ENCODE assay signal across 8 mouse cellular contexts in the genomic region with DNA sequence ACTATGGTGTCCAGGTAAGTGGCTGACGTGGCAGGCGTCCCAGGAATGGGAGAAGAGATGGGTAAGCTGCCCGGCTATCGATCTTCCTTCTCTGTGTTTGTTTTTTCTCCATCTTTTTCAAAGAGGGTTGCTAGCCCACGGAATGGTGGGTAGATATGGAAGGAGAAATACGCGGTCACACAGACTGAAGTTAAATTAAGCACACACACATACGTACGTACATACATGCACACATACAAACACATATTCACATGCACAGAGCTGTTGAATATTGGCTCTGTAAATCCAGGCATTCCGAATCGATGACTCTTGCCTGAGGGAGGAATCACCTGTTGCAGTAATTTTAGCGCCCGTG. TPM values are rescaled to one million over a fixed set of nuclear protein-coding genes. Genes with fewer than 3 reads are reported as not detected.
DNase-seq lines count a peak whose midpoint lies in the region; ATAC-seq and TF ChIP-seq lines count a peak whose summit lies in the region.

No protein-coding gene starts in this region.

- no peaks in the 10 kb centered on the region for H3K9me3 ChIP-seq in kidney, embryonic 15.5 days (replicated peaks)
- H3K9me3 ChIP-seq in hindbrain, embryonic 13.5 days: no peaks in the 10 kb centered on the region
- no peaks in the 10 kb centered on the region for H3K9me3 ChIP-seq in midbrain, embryonic 13.5 days

- peak overlapping the region; percentile 79 for H3K4me2 ChIP-seq in kidney, embryonic 15.5 days
- peak overlapping the region; percentile 64 for H3K4me2 ChIP-seq in hindbrain, embryonic 13.5 days
- H3K4me2 ChIP-seq in midbrain, embryonic 13.5 days (replicated peaks): peak overlapping the region; percentile 83

- peaks cover 22% of the 10 kb centered on the region for H3K4me1 ChIP-seq in kidney, embryonic 15.5 days
- H3K4me1 ChIP-seq in bone marrow macrophage, adult 2 months (ENCODE audit: control insufficient read depth, insufficient read depth, low read length): peaks cover 9% of the 10 kb centered on the region
- peaks cover 26% of the 10 kb centered on the region for H3K4me1 ChIP-seq in hindbrain, embryonic 13.5 days (replicated peaks)
- H3K4me1 ChIP-seq in midbrain, embryonic 13.5 days (replicated peaks): peaks cover 21% of the 10 kb centered on the region

- no peak for TF ChIP-seq CTCF in bone marrow macrophage, adult 2 months (IDR thresholded peaks at IDR 0.05; ENCODE audit: low read depth, low read length)

- no peak; the same call in 1 of the 2 replicates for ATAC-seq in kidney, embryonic 15.5 days (replicated peaks; ENCODE audit: low FRiP score)
- no peak; the same call in 1 of the 2 replicates for ATAC-seq in hindbrain, embryonic 13.5 days (ENCODE audit: low FRiP score)
- ATAC-seq in midbrain, embryonic 13.5 days: no peak; the same call in 1 of the 2 replicates

- H3K36me3 ChIP-seq in kidney, embryonic 15.5 days: peaks cover 31% of the 10 kb centered on the region
- H3K36me3 ChIP-seq in hindbrain, embryonic 13.5 days: peaks cover 20% of the 10 kb centered on the region
- peaks cover 21% of the 10 kb centered on the region for H3K36me3 ChIP-seq in midbrain, embryonic 13.5 days

- no peak for TF ChIP-seq POLR2A in bone marrow macrophage, adult 2 months (IDR thresholded peaks at IDR 0.05; ENCODE audit: borderline replicate concordance, low read depth, low read length)

- H3K4me3 ChIP-seq in kidney, embryonic 15.5 days (replicated peaks): peak overlapping the region; percentile 84
- H3K4me3 ChIP-seq in bone marrow macrophage, adult 2 months (ENCODE audit: insufficient read depth, low read length): peak overlapping the region; percentile 73
- peak overlapping the region; percentile 58 for H3K4me3 ChIP-seq in hindbrain, embryonic 13.5 days
- peak overlapping the region; percentile 54 for H3K4me3 ChIP-seq in midbrain, embryonic 13.5 days (replicated peaks)

- peak overlapping the region; percentile 97 for H3K27ac ChIP-seq in kidney, embryonic 15.5 days
- H3K27ac ChIP-seq in bone marrow macrophage, adult 2 months (ENCODE audit: insufficient read depth, low read depth, low read length): peak overlapping the region; percentile 50
- H3K27ac ChIP-seq in hindbrain, embryonic 13.5 days: peak overlapping the region; percentile 97
- peak overlapping the region; percentile 97 for H3K27ac ChIP-seq in midbrain, embryonic 13.5 days

- peak overlapping the region; percentile 64 for H3K9ac ChIP-seq in kidney, embryonic 15.5 days
- H3K9ac ChIP-seq in hindbrain, embryonic 13.5 days: peak overlapping the region; percentile 81
- H3K9ac ChIP-seq in midbrain, embryonic 13.5 days (replicated peaks): peak overlapping the region; percentile 76

- DNase-seq in kidney, postnatal 14 days: no peak
- no peak for DNase-seq in cerebellum, adult 9-11 months
- no peak for DNase-seq in layer of hippocampus, adult 9-10 months (ENCODE audit: low spot score)
- no peak for DNase-seq in right cerebral cortex, postnatal 4 days

- no peaks in the 10 kb centered on the region for H3K27me3 ChIP-seq in kidney, embryonic 15.5 days
- no peaks in the 10 kb centered on the region for H3K27me3 ChIP-seq in hindbrain, embryonic 13.5 days
- H3K27me3 ChIP-seq in midbrain, embryonic 13.5 days: no peaks in the 10 kb centered on the region

- 7% methylated on average over 13 of the region's 13 CpGs for WGBS in kidney, embryonic 15.5 days
- WGBS in hindbrain, embryonic 13.5 days: 14% methylated on average over 13 of the region's 13 CpGs
- WGBS in midbrain, embryonic 13.5 days: 14% methylated on average over 13 of the region's 13 CpGs

RNA-seq across cellular contexts. Expression of gene BC048679, which starts 25.6 kb away (rescaled TPM):
- not detected in 2 replicates for polyA plus RNA-seq in kidney, embryonic 15.5 days (2015; fragmentation: Nextera tagmentation; extraction: Ambion mirVana)
- not detected in 2 replicates for polyA plus RNA-seq in bone marrow macrophage, adult 2 months (2012; ENCODE audit: insufficient read depth, insufficient read length, missing spikeins)
- not detected in 2 replicates for polyA plus RNA-seq in hindbrain, embryonic 13.5 days (2015; fragmentation: Nextera tagmentation; extraction: Ambion mirVana)
- not detected in 2 replicates for polyA plus RNA-seq in midbrain, embryonic 13.5 days (2015; fragmentation: Nextera tagmentation; extraction: Ambion mirVana)

RNA-seq across cellular contexts. Expression of gene Ap3b2, which starts 29.9 kb away (rescaled TPM):
- polyA plus RNA-seq in kidney, embryonic 15.5 days (2015; fragmentation: Nextera tagmentation; extraction: Ambion mirVana): 1.2 and 2.6 TPM in 2 replicates
- polyA plus RNA-seq in bone marrow macrophage, adult 2 months (2012; ENCODE audit: insufficient read depth, insufficient read length, missing spikeins): not detected in 2 replicates
- polyA plus RNA-seq in hindbrain, embryonic 13.5 days (2015; fragmentation: Nextera tagmentation; extraction: Ambion mirVana): 121 and 134 TPM in 2 replicates
- 110 and 117 TPM in 2 replicates for polyA plus RNA-seq in midbrain, embryonic 13.5 days (2015; fragmentation: Nextera tagmentation; extraction: Ambion mirVana)

RNA-seq across cellular contexts. Expression of gene Fsd2, which starts 43.1 kb away (rescaled TPM):
- 0.25 and 0.63 TPM in 2 replicates for polyA plus RNA-seq in kidney, embryonic 15.5 days (2015; fragmentation: Nextera tagmentation; extraction: Ambion mirVana)
- 0.32 and 0.40 TPM in 2 replicates for polyA plus RNA-seq in bone marrow macrophage, adult 2 months (2012; ENCODE audit: insufficient read depth, insufficient read length, missing spikeins)
- 0.09 and 0.25 TPM in 2 replicates for polyA plus RNA-seq in hindbrain, embryonic 13.5 days (2015; fragmentation: Nextera tagmentation; extraction: Ambion mirVana)
- polyA plus RNA-seq in midbrain, embryonic 13.5 days (2015; fragmentation: Nextera tagmentation; extraction: Ambion mirVana): 0.20 and 0.34 TPM in 2 replicates

RNA-seq across cellular contexts. Expression of gene Whamm, which starts 47.4 kb away (rescaled TPM):
- 3.9 and 4.6 TPM in 2 replicates for polyA plus RNA-seq in kidney, embryonic 15.5 days (2015; fragmentation: Nextera tagmentation; extraction: Ambion mirVana)
- polyA plus RNA-seq in bone marrow macrophage, adult 2 months (2012; ENCODE audit: insufficient read depth, insufficient read length, missing spikeins): 13.4 and 15.8 TPM in 2 replicates
- polyA plus RNA-seq in hindbrain, embryonic 13.5 days (2015; fragmentation: Nextera tagmentation; extraction: Ambion mirVana): 6.2 TPM in 2 replicates
- polyA plus RNA-seq in midbrain, embryonic 13.5 days (2015; fragmentation: Nextera tagmentation; extraction: Ambion mirVana): 4.3 and 5.5 TPM in 2 replicates

Comparison
In these comparisons a context has a peak if more than half of its experiments do, and no peak if none do; other contexts are left out.
1. RNA of gene Ap3b2, which starts 29.9 kb away (polyA plus RNA-seq): 121 to 134 TPM in hindbrain, embryonic 13.5 days and 110 to 117 TPM in midbrain, embryonic 13.5 days; 1.2 to 2.6 TPM in kidney, embryonic 15.5 days and not detected in bone marrow macrophage, adult 2 months; every median in the first group is over 10 times any median in the second.
2. Peak in every context shown above with its lines, with median percentiles within 50 percentile points of each other: H3K27ac ChIP-seq, H3K4me2 ChIP-seq, H3K4me3 ChIP-seq and H3K9ac ChIP-seq.